Mouse (Mus musculus): ENCODE results near the gene Zfp174. TPM values are rescaled to one million over a fixed set of nuclear protein-coding genes. Genes with fewer than 3 reads are reported as not detected.

Zfp174 gene
- polyA plus RNA-seq, 1 experiment from 2014 or later, result 0.82 TPM

DNA sequence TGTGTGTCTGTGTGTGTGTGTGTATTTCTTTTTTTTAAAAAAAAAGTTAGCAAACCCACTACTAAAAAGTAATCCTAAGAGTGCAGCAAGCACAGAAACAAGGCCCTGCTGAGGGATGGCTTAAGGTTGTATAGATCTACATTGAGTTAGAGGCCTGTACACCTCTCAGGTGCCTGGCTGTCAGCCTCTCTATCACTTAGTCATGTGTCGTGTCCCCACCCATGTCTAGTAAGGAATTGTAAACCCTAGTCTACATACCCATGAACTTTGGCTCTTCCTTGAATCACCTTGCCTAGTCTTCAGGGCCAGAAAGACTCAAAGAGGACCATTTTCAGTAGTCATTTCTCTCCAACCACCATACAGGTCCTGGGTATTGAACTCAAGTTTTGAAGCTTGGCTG lies 49.5 kb downstream of the Zfp174 start:
- Histone ChIP-seq H3K4me3 (ENCODE audit: inconsistent target) (no peak overlapping the region), H3K36me3 (ENCODE audit: inconsistent target) (peaks cover 43% of the 10 kb centered on the region), H3K27ac (no peak overlapping the region; the same call in 1 of the 2 replicates), H3K79me2 (ENCODE audit: inconsistent target) (peaks cover 51% of the 10 kb centered on the region)
- WGBS (ENCODE audit: missing documents), result 78% methylated on average over 1 of the region's 1 CpGs

DNA sequence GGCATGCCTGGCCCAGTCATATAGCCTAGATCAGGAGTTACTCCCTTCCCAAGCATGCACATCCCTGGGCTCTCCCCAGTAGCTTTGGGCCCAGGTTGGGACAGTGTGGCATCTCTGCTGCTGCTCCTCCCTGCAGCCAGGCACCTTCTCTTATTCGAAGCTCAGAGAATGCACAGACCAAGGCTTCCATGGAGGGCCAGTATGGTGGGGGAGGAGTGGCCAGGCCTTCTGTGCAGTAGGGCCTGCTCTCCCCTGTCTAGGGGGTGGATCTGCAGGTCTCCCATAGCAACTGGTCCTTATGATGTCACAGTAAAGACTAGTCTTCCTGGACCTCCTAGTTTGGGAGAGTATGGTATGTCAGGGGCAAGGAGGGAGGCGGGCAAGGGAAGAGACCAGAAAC lies 60.4 kb downstream of the Zfp174 start:
- Histone ChIP-seq H3K79me2 (ENCODE audit: inconsistent target) (no peaks in the 10 kb centered on the region), H3K36me3 (ENCODE audit: inconsistent target) (peaks cover 19% of the 10 kb centered on the region), H3K27ac (no peak overlapping the region), H3K4me3 (ENCODE audit: inconsistent target) (no peak overlapping the region)
- WGBS (ENCODE audit: missing documents), result 80% methylated on average over 2 of the region's 2 CpGs

Other genes with a start within 250 kb of the Zfp174 start
- gene Mefv, start 129.2 kb upstream of the Zfp174 start, polyA plus RNA-seq (2018), result 2.8 to 7.3 TPM (median 3.5 TPM) in 3 replicates
- 33.4 to 51.2 TPM (median 45.8 TPM) in 3 replicates for gene Zfp263, start 103.2 kb upstream of the Zfp174 start, polyA plus RNA-seq (2018)
- not detected in 3 replicates for gene Olfr15, start 16.4 kb upstream of the Zfp174 start, polyA plus RNA-seq (2018)
- 62.3 to 107 TPM (median 75.6 TPM) in 3 replicates for gene Naa60, start 25.1 kb downstream of the Zfp174 start, polyA plus RNA-seq (2018)
- 4.2 to 8.0 TPM (median 6.2 TPM) in 3 replicates for gene Zfp597, start 37.3 kb downstream of the Zfp174 start, polyA plus RNA-seq (2018)
- gene Gm20695, start 37.4 kb downstream of the Zfp174 start, polyA plus RNA-seq (2018), result 1.2 TPM in 1 of 3 replicates, not detected in the others
- gene 1700037C18Rik, start 61.4 kb downstream of the Zfp174 start, polyA plus RNA-seq (2018), result 1.4 to 3.0 TPM (median 2.9 TPM) in 3 replicates
- 6.1 to 9.4 TPM (median 7.9 TPM) in 3 replicates for gene Cluap1, start 61.5 kb downstream of the Zfp174 start, polyA plus RNA-seq (2018)
- 4.1 to 9.1 TPM (median 5.7 TPM) in 3 replicates for gene Nlrc3, start 129.4 kb downstream of the Zfp174 start, polyA plus RNA-seq (2018)
- 16.9 to 28.0 TPM (median 25.8 TPM) in 3 replicates for gene Slx4, start 156.5 kb downstream of the Zfp174 start, polyA plus RNA-seq (2018)
- not detected in 3 replicates for gene Dnase1, start 189.7 kb downstream of the Zfp174 start, polyA plus RNA-seq (2018)
- gene Trap1, start 230.6 kb downstream of the Zfp174 start, polyA plus RNA-seq (2018), result 39.0 to 64.9 TPM (median 52.6 TPM) in 3 replicates

Data from macrophage (primary cell).